Mouse (Mus musculus): Measurements from ENCODE around the gene Trim69. TPM values are rescaled to one million over a fixed set of nuclear protein-coding genes. Genes with fewer than 3 reads are reported as not detected.
A peak's percentile ranks its signal among the peaks of the same experiment; 100 is the strongest.

The Trim69 gene
- polyA plus RNA-seq, 2 experiments from 2014 or later, result 0.25 TPM; not detected in 1

- ATAC-seq, result no peak
Measured at GRCm38 (mm10) chr2:122153681-122154365, 6.7 kb upstream of the Trim69 start.

- ATAC-seq, result no peak
Measured at GRCm38 (mm10) chr2:122154479-122154878, 6.0 kb upstream of the Trim69 start.

GRCm38 (mm10) chr2:122155292-122155691 lies 5.2 kb upstream of the Trim69 start:
- ATAC-seq, result no peak

GRCm38 (mm10) chr2:122156051-122156700 lies 4.3 kb upstream of the Trim69 start:
- peak; percentile 4 for ATAC-seq

GRCm38 (mm10) chr2:122157561-122157960 lies 2.9 kb upstream of the Trim69 start:
- ATAC-seq, result no peak

- ATAC-seq, result no peak
Measured at GRCm38 (mm10) chr2:122158362-122158802, 2.1 kb upstream of the Trim69 start.

GRCm38 (mm10) chr2:122159667-122160066 lies 833 bp upstream of the Trim69 start:
- ATAC-seq, result no peak

GRCm38 (mm10) chr2:122161542-122161941 lies 1.0 kb downstream of the Trim69 start:
- peak; percentile 16 for ATAC-seq

- ATAC-seq, result no peak
Measured at GRCm38 (mm10) chr2:122162529-122162928, 2.0 kb downstream of the Trim69 start.

GRCm38 (mm10) chr2:122163430-122164195 lies 3.1 kb downstream of the Trim69 start:
- ATAC-seq, result peak; percentile 30

- peak; percentile 88 for ATAC-seq
Measured at GRCm38 (mm10) chr2:122164293-122164692, 3.8 kb downstream of the Trim69 start.

- ATAC-seq, result no peak
Measured at GRCm38 (mm10) chr2:122171292-122171691, 10.8 kb downstream of the Trim69 start.

- ATAC-seq, result no peak
Measured at GRCm38 (mm10) chr2:122172188-122172587, 11.7 kb downstream of the Trim69 start.

GRCm38 (mm10) chr2:122180051-122180822 lies 19.7 kb downstream of the Trim69 start:
- peak; percentile 98 for ATAC-seq

- ATAC-seq, result no peak
Measured at GRCm38 (mm10) chr2:122185086-122185485, 24.6 kb downstream of the Trim69 start.

GRCm38 (mm10) chr2:122186106-122186505 lies 25.6 kb downstream of the Trim69 start, which contains the start of the genes Patl2 and Terb2:
TSS of gene Patl2 (minus strand) at chr2:122186189.
TSS of gene Terb2 (plus strand) at chr2:122186272.
- ATAC-seq, result no peak

GRCm38 (mm10) chr2:122186751-122187150 lies 26.3 kb downstream of the Trim69 start:
- ATAC-seq, result no peak

GRCm38 (mm10) chr2:122191849-122192248 lies 31.3 kb downstream of the Trim69 start:
- ATAC-seq, result no peak

GRCm38 (mm10) chr2:122194509-122194929 lies 34.0 kb downstream of the Trim69 start:
- peak; percentile 66 for ATAC-seq

GRCm38 (mm10) chr2:122201501-122201900 lies 41.0 kb downstream of the Trim69 start:
- no peak for ATAC-seq

- ATAC-seq, result no peak
Measured at GRCm38 (mm10) chr2:122206440-122207107, 46.1 kb downstream of the Trim69 start.
